Mouse (Mus musculus) CH12.LX (cell line): Measurements from ENCODE around the gene Cbfa2t3. TPM values are rescaled to one million over a fixed set of nuclear protein-coding genes. Genes with fewer than 3 reads are reported as not detected.

ENCODE experiments used
- DNase-seq: peaks from one replicate; pipeline ENCODE4 v3.0.0-alpha.2; 2013; ENCODE audit errors: extremely low read depth
- H3K27ac ChIP-seq: 2 replicates; pipeline ENCODE4 v1.5.1; 2012; ENCODE audit warnings: low read depth, mild to moderate bottlenecking, control low read depth, moderate library complexity; ENCODE audit not compliant: insufficient read depth
- H3K27me3 ChIP-seq: replicated peaks from 2 replicates; pipeline ENCODE3; 2012; ENCODE audit warnings: inconsistent platforms
- H3K36me3 ChIP-seq, 2 experiments: replicated peaks in 1 of 2; 2 replicates each; pipeline versions ENCODE3 to v1.6.1; 2012; ENCODE audit warnings: inconsistent platforms in 1 of 2, low read length in 1 of 2, mild to moderate bottlenecking in 1 of 2, mixed read lengths in 1 of 2, moderate library complexity in 1 of 2; ENCODE audit not compliant: control insufficient read depth in 1 of 2, insufficient read depth in 1 of 2
- H3K4me1 ChIP-seq, 2 experiments: 2 replicates each; pipeline ENCODE4 v1.6.1; 2012; ENCODE audit warnings: inconsistent platforms in 1 of 2, moderate library complexity in 1 of 2; ENCODE audit not compliant: insufficient read depth in 2 of 2, control insufficient read depth in 1 of 2
- H3K4me2 ChIP-seq: 2 replicates; pipeline ENCODE4 v1.6.1; 2012; ENCODE audit warnings: low read depth, mild to moderate bottlenecking, control low read depth; ENCODE audit not compliant: poor library complexity, insufficient read depth, severe bottlenecking
- H3K4me3 ChIP-seq, 3 experiments: fragments of 150-350 bp in 1 of 3; sonication (generic) in 1 of 3; replicated peaks in 1 of 3; 2 replicates each; pipeline versions ENCODE3 to v1.5.1; 2011 to 2012; ENCODE audit warnings: low read depth in 2 of 3, low read length in 2 of 3, mild to moderate bottlenecking in 2 of 3, moderate library complexity in 2 of 3, control low read depth in 1 of 3, improper control_type of control experiment in 1 of 3, inconsistent platforms in 1 of 3, mixed read lengths in 1 of 3; ENCODE audit not compliant: poor library complexity in 1 of 3
- H3K79me2 ChIP-seq: replicated peaks from 2 replicates; pipeline ENCODE4 v1.6.1; 2012; ENCODE audit warnings: mild to moderate bottlenecking, moderate library complexity; ENCODE audit not compliant: control insufficient read depth, poor library complexity, insufficient read depth, severe bottlenecking; ENCODE audit errors: extremely low read depth
- H3K9ac ChIP-seq: 2 replicates; pipeline ENCODE4 v1.6.1; 2012; ENCODE audit warnings: low read depth, mild to moderate bottlenecking, control low read depth, moderate library complexity; ENCODE audit not compliant: insufficient read depth
- H3K9me3 ChIP-seq: replicated peaks from 2 replicates; pipeline ENCODE3; 2012; ENCODE audit warnings: low read length, inconsistent platforms, mixed read lengths
- BHLHE40 ChIP-seq: IDR thresholded peaks from 2 replicates; pipeline ENCODE4 v1.6.1; 2011; ENCODE audit warnings: mild to moderate bottlenecking, low read depth, low read length, improper control_type of control experiment
- CHD1 ChIP-seq: IDR thresholded peaks from 2 replicates; pipeline ENCODE4 v1.6.1; 2012; ENCODE audit warnings: low read depth, low read length, improper control_type of control experiment, inconsistent platforms
- ELF1 ChIP-seq: IDR thresholded peaks from 2 replicates; pipeline ENCODE4 v1.6.1; 2014; ENCODE audit warnings: low read depth, mild to moderate bottlenecking, inconsistent platforms, low read length, improper control_type of control experiment
- EP300 ChIP-seq: IDR thresholded peaks from 2 replicates; pipeline ENCODE4 v1.6.1; 2011; ENCODE audit warnings: low read length, improper control_type of control experiment
- ETS1 ChIP-seq: conservative IDR thresholded peaks from 2 replicates; pipeline ENCODE4 v1.6.1; 2012; ENCODE audit warnings: low read depth, mild to moderate bottlenecking, inconsistent platforms, low read length, improper control_type of control experiment, moderate library complexity
- HCFC1 ChIP-seq: IDR thresholded peaks from 2 replicates; pipeline ENCODE4 v1.6.1; 2012; ENCODE audit warnings: low read depth, mild to moderate bottlenecking, inconsistent platforms, low read length, improper control_type of control experiment
- JUN ChIP-seq: IDR thresholded peaks from 2 replicates; pipeline ENCODE4 v1.6.1; 2011; ENCODE audit warnings: low read depth, mild to moderate bottlenecking, low read length, improper control_type of control experiment, moderate library complexity; ENCODE audit not compliant: insufficient read depth
- KAT2A ChIP-seq: IDR thresholded peaks from 2 replicates; pipeline ENCODE4 v1.6.1; 2012; ENCODE audit warnings: low read length, improper control_type of control experiment, inconsistent platforms; ENCODE audit not compliant: insufficient replicate concordance
- MAFK ChIP-seq: IDR thresholded peaks from 2 replicates; pipeline ENCODE4 v1.6.1; 2011; ENCODE audit warnings: low read length, improper control_type of control experiment; ENCODE audit not compliant: insufficient replicate concordance
- MAZ ChIP-seq: IDR thresholded peaks from 2 replicates; pipeline ENCODE4 v1.6.1; 2012; ENCODE audit warnings: low read depth, mild to moderate bottlenecking, inconsistent platforms, low read length, improper control_type of control experiment, moderate library complexity
- MEF2A ChIP-seq: IDR thresholded peaks from 2 replicates; pipeline ENCODE4 v1.6.1; 2014; ENCODE audit warnings: low read depth, mild to moderate bottlenecking, inconsistent platforms, low read length, improper control_type of control experiment, borderline replicate concordance
- NELFE ChIP-seq: IDR thresholded peaks from 2 replicates; pipeline ENCODE4 v1.6.1; 2011; ENCODE audit warnings: low read depth, low read length, improper control_type of control experiment
- NRF1 ChIP-seq: IDR thresholded peaks from 2 replicates; pipeline ENCODE4 v1.6.1; 2014; ENCODE audit warnings: low read depth, mild to moderate bottlenecking, inconsistent platforms, low read length, improper control_type of control experiment, moderate library complexity
- POLR2A ChIP-seq: IDR thresholded peaks from 2 replicates; pipeline ENCODE4 v1.6.1; 2011; ENCODE audit warnings: low read depth, mild to moderate bottlenecking, improper control_type of control experiment, low read length
- POLR2AphosphoS2 ChIP-seq: IDR thresholded peaks from 2 replicates; pipeline ENCODE4 v1.6.1; 2011; ENCODE audit warnings: low read depth, low read length, improper control_type of control experiment
- RAD21 ChIP-seq: IDR thresholded peaks from 2 replicates; pipeline ENCODE4 v1.6.1; 2011; ENCODE audit warnings: low read depth, mild to moderate bottlenecking, low read length, improper control_type of control experiment, moderate library complexity
- RCOR1 ChIP-seq: conservative IDR thresholded peaks from 2 replicates; pipeline ENCODE4 v1.6.1; 2012; ENCODE audit warnings: low read depth, mild to moderate bottlenecking, inconsistent platforms, low read length, improper control_type of control experiment
- SIN3A ChIP-seq: IDR thresholded peaks from 2 replicates; pipeline ENCODE4 v1.6.1; 2012; ENCODE audit warnings: low read length, improper control_type of control experiment, inconsistent platforms
- SMC3 ChIP-seq: IDR thresholded peaks from 2 replicates; pipeline ENCODE4 v1.6.1; 2011; ENCODE audit warnings: low read depth, low read length, improper control_type of control experiment
- TCF12 ChIP-seq: IDR thresholded peaks from 2 replicates; pipeline ENCODE4 v1.6.1; 2014; ENCODE audit warnings: low read depth, mild to moderate bottlenecking, inconsistent platforms, low read length, improper control_type of control experiment
- UBTF ChIP-seq: IDR thresholded peaks from 2 replicates; pipeline ENCODE4 v1.6.1; 2012; ENCODE audit warnings: low read depth, mild to moderate bottlenecking, inconsistent platforms, low read length, improper control_type of control experiment, moderate library complexity
- USF1 ChIP-seq: IDR thresholded peaks from 2 replicates; pipeline ENCODE4 v1.6.1; 2014; ENCODE audit warnings: low read depth, mild to moderate bottlenecking, inconsistent platforms, low read length, improper control_type of control experiment
- ZC3H11A ChIP-seq: IDR thresholded peaks from 2 replicates; pipeline ENCODE4 v1.6.1; 2012; ENCODE audit warnings: low read depth, mild to moderate bottlenecking, inconsistent platforms, low read length, improper control_type of control experiment
- dilution Hi-C: fragments of 300-500 bp; cut with MboI; formaldehyde crosslinking; loops from 2 replicates; pipeline ENCODE4 v1.14.3; 2020; ENCODE audit warnings: low sequenced_read_pairs; ENCODE audit not compliant: extremely low pct_unique_long_range_greater_than_20kb, extremely low pct_ligation_motif_present
- in situ Hi-C: fragments of 300-500 bp; cut with MboI; formaldehyde crosslinking; loops from 3 replicates; pipeline ENCODE4 v1.14.3; 2019; ENCODE audit warnings: low sequenced_read_pairs, low pct_ligation_motif_present, low pct_unique_long_range_greater_than_20kb, mixed read lengths
- polyA plus RNA-seq: library from polyadenylated mRNA; unstranded; fragments of >175 nt; gene quantifications from 2 replicates; pipeline ENCODE4 v1.2.1, GENCODE M21; 2012; ENCODE audit warnings: low read depth; ENCODE audit not compliant: insufficient read length
- total RNA-seq, 2 experiments: library from RNA; depleted of rRNA; stranded (reverse); fragments of 300-350 nt in 1 of 2; fragments of >200 nt in 1 of 2; gene quantifications; 2 replicates each; pipeline ENCODE4 v1.2.3; 2012 to 2014

The Cbfa2t3 gene
- total and polyA plus RNA-seq, 3 experiments: 0.47 to 22.6 (median 2.1) TPM

- H3K27ac ChIP-seq: no peak overlapping the region
- dilution Hi-C loops: no loop called here
- H3K27me3 ChIP-seq: no peaks in the 10 kb centered on the region
Measured at GRCm38 (mm10) chr8:122584981-122585380, 113.9 kb downstream of the Cbfa2t3 start.

GRCm38 (mm10) chr8:122580926-122581325, 118.0 kb downstream of the Cbfa2t3 start:
- Histone ChIP-seq H3K27ac (no peak overlapping the region), H3K4me2 (no peak overlapping the region), H3K4me3 (no peak overlapping the region), H3K9me3 (no peaks in the 10 kb centered on the region), H3K4me1 (peaks cover 7% of the 10 kb centered on the region in 2 experiments), H3K27me3 (no peaks in the 10 kb centered on the region), H3K36me3 (peaks cover 10 to 71% of the 10 kb centered on the region in 2 experiments), H3K9ac (no peak overlapping the region), H3K79me2 (peaks cover 5% of the 10 kb centered on the region; the same call in 1 of the 2 replicates)
- in situ Hi-C loops (no loop called here), dilution Hi-C loops (no loop called here)
- no peak for DNase-seq
- TF ChIP-seq NELFE: no peak
- TF ChIP-seq MAFK: no peak
- TF ChIP-seq MEF2A: no peak
- TF ChIP-seq JUN: no peak
- TF ChIP-seq ELF1: no peak
- TF ChIP-seq SMC3: no peak
- no peak for TF ChIP-seq POLR2AphosphoS2

More at GRCm38 (mm10) chr8:122584981-122585380, 113.9 kb downstream of the Cbfa2t3 start:
- no peak for DNase-seq
- H3K4me3 ChIP-seq: no peak overlapping the region
- H3K4me2 ChIP-seq: no peak overlapping the region
- no peaks in the 10 kb centered on the region for H3K79me2 ChIP-seq
- H3K9ac ChIP-seq: no peak overlapping the region
- no peak for TF ChIP-seq KAT2A
- TF ChIP-seq BHLHE40: no peak
- TF ChIP-seq HCFC1: no peak
- no peak for TF ChIP-seq RAD21
- no peak for TF ChIP-seq CHD1
- no peak for TF ChIP-seq TCF12
- TF ChIP-seq, all 38 proteins: peak for 0
- Histone ChIP-seq H3K9me3 (no peaks in the 10 kb centered on the region), H3K4me1 (peaks cover 0 to 3% of the 10 kb centered on the region in 2 experiments; a peak in 1 of 4 replicates), H3K36me3 (peaks cover 14 to 78% of the 10 kb centered on the region in 2 experiments)
- in situ Hi-C loops: no loop called here

GRCm38 (mm10) chr8:122579196-122579595, 119.7 kb downstream of the Cbfa2t3 start:
- H3K9me3 ChIP-seq: no peaks in the 10 kb centered on the region
- H3K4me2 ChIP-seq: no peak overlapping the region
- H3K27me3 ChIP-seq: no peaks in the 10 kb centered on the region
- H3K4me1 ChIP-seq: peaks cover 13 to 19% of the 10 kb centered on the region in 2 experiments
- H3K79me2 ChIP-seq: peaks cover 17% of the 10 kb centered on the region
- no peak overlapping the region for H3K27ac ChIP-seq
- TF ChIP-seq ETS1 (no peak), USF1 (no peak), POLR2A (no peak), SMC3 (no peak), JUN (no peak), NRF1 (no peak), TCF12 (no peak), HCFC1 (no peak), ZC3H11A (no peak), RCOR1 (no peak), MAZ (no peak), SIN3A (no peak), EP300 (no peak), UBTF (no peak), POLR2AphosphoS2 (no peak), ELF1 (no peak), NELFE (no peak)
- DNase-seq: no peak
- no peak overlapping the region for H3K4me3 ChIP-seq
- peaks cover 8 to 63% of the 10 kb centered on the region in 2 experiments for H3K36me3 ChIP-seq
- no peak overlapping the region for H3K9ac ChIP-seq
- dilution Hi-C loops: no loop called here
- in situ Hi-C loops: no loop called here
